Mouse (Mus musculus) limb, embryonic 14.5 days (tissue): ENCODE results near the gene Fry. TPM values are rescaled to one million over a fixed set of nuclear protein-coding genes. Genes with fewer than 3 reads are reported as not detected.

ENCODE experiments used
- ATAC-seq: fragments of 200-750 bp; cut with Nextera tagmentation; 2 replicates; pipeline ENCODE4 v1.8.0; 2017; ENCODE audit warnings: low read depth, moderate number of reproducible peaks, moderate TSS enrichment; ENCODE audit not compliant: low FRiP score
- DNase-seq: peaks from one replicate; pipeline ENCODE4 v3.0.0-alpha.2; 2015; ENCODE audit warnings: low spot score
- H3K27ac ChIP-seq: fragments of 300-500 bp; sonication (generic); replicated peaks from 2 replicates; pipeline ENCODE4 v1.5.1; 2014; ENCODE audit warnings: low read depth, mild to moderate bottlenecking, low read length, moderate library complexity, mixed read lengths
- H3K27me3 ChIP-seq: fragments of 300-500 bp; sonication (generic); 2 replicates; pipeline ENCODE4 v1.6.1; 2014; ENCODE audit warnings: low read length, mixed read lengths; ENCODE audit not compliant: control insufficient read depth, insufficient read depth
- H3K36me3 ChIP-seq: fragments of 300-500 bp; sonication (generic); 2 replicates; pipeline ENCODE4 v1.6.1; 2014; ENCODE audit warnings: mild to moderate bottlenecking, low read length, moderate library complexity, mixed read lengths; ENCODE audit not compliant: control insufficient read depth, insufficient read depth
- H3K4me1 ChIP-seq: fragments of 300-500 bp; sonication (generic); 2 replicates; pipeline ENCODE4 v1.6.1; 2014; ENCODE audit warnings: antibody characterized with exemption, low read length, mixed read lengths; ENCODE audit not compliant: control insufficient read depth, insufficient read depth
- H3K4me2 ChIP-seq: fragments of 300-500 bp; sonication (generic); replicated peaks from 2 replicates; pipeline ENCODE4 v1.6.1; 2014; ENCODE audit warnings: low read depth, mild to moderate bottlenecking, low read length, moderate library complexity; ENCODE audit not compliant: severe bottlenecking
- H3K4me3 ChIP-seq: fragments of 300-500 bp; sonication (generic); replicated peaks from 2 replicates; pipeline ENCODE4 v1.5.1; 2014; ENCODE audit warnings: low read length
- H3K9ac ChIP-seq: fragments of 300-500 bp; sonication (generic); 2 replicates; pipeline ENCODE4 v1.6.1; 2014; ENCODE audit warnings: mild to moderate bottlenecking, low read depth, low read length, moderate library complexity; ENCODE audit not compliant: severe bottlenecking
- H3K9me3 ChIP-seq: fragments of 300-500 bp; sonication (generic); 2 replicates; pipeline ENCODE4 v1.6.1; 2016; ENCODE audit warnings: low read length; ENCODE audit not compliant: control insufficient read depth
- POLR2A ChIP-seq: fragments of 200-500 bp; IDR thresholded peaks from 2 replicates; pipeline ENCODE4 v1.8.0; 2012; ENCODE audit warnings: inconsistent platforms, mild to moderate bottlenecking, moderate library complexity, borderline replicate concordance; ENCODE audit not compliant: insufficient read depth, insufficient read length; ENCODE audit errors: extremely low read depth
- WGBS: fragments of 180-500 bp; shearing (Covaris S2); extraction: QIAGEN DNeasy Blood & Tissue Kit; methylation state at CpG from one replicate; pipeline ENCODE4 v1.1.7; 2014; 5-methylcytosine and 5-hydroxymethylcytosine counted together
- polyA plus RNA-seq, 2 experiments: library from polyadenylated mRNA; depleted of rRNA in 1 of 2; stranded (reverse) in 1 of 2; unstranded in 1 of 2; fragments of >200 nt; fragmentation: Nextera tagmentation in 1 of 2; extraction: Ambion mirVana in 1 of 2; gene quantifications; 2 replicates each; pipeline versions ENCODE4 v1.2.1 to v1.2.3; 2012 to 2014

The Fry gene
- polyA plus RNA-seq, 2 experiments, result 10.0 to 13.5 TPM

- TF ChIP-seq POLR2A, result no peak
- H3K9ac ChIP-seq, result no peak overlapping the region
- DNase-seq, result no peak
- no peak overlapping the region for H3K27ac ChIP-seq
- 42% methylated on average over 5 of the region's 5 CpGs for WGBS
- H3K4me3 ChIP-seq, result no peak overlapping the region
- no peaks in the 10 kb centered on the region for H3K27me3 ChIP-seq
- H3K36me3 ChIP-seq, result no peaks in the 10 kb centered on the region
- H3K9me3 ChIP-seq, result no peaks in the 10 kb centered on the region
- H3K4me1 ChIP-seq, result 0 out of 2 replicates have a peak, but pooled peaks cover 6% of the 10 kb centered on the region
- H3K4me2 ChIP-seq, result no peak overlapping the region
- ATAC-seq, result no peak
Observed at GRCm38 (mm10) chr5:150159151-150159550, 40.7 kb downstream of the Fry start.

- no peak overlapping the region for H3K4me2 ChIP-seq
- TF ChIP-seq POLR2A, result no peak
- no peaks in the 10 kb centered on the region for H3K36me3 ChIP-seq
- DNase-seq, result no peak
- no peak for ATAC-seq
- 81% methylated on average over 6 of the region's 6 CpGs for WGBS
- 0 out of 2 replicates have a peak, but pooled peaks cover 6% of the 10 kb centered on the region for H3K4me1 ChIP-seq
- no peaks in the 10 kb centered on the region for H3K27me3 ChIP-seq
- H3K4me3 ChIP-seq, result no peak overlapping the region
- no peaks in the 10 kb centered on the region for H3K9me3 ChIP-seq
- no peak overlapping the region for H3K9ac ChIP-seq
- no peak overlapping the region for H3K27ac ChIP-seq
Observed at GRCm38 (mm10) chr5:150161193-150161592, 42.7 kb downstream of the Fry start.

DNA sequence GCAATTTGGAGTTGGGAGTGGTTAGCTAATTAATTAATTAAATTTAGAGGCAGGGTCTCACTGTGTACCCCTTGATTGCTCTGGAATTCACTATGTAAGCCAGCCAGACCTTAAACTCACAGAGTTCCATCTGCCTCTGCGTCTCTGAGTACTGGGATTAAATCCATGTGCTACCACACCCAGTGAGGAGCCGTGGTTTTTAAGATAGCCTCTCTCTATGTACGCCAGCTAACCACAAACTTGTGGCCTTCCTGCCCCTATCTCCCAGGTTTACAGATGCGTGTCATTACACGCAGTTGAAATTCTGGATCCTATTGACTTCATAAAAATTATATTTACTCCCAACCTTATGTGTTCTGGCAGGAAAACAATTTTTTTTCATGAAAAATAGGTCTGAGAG lies 43.5 kb downstream of the Fry start:
- no peaks in the 10 kb centered on the region for H3K9me3 ChIP-seq
- no peak overlapping the region for H3K4me3 ChIP-seq
- TF ChIP-seq POLR2A, result no peak
- H3K9ac ChIP-seq, result no peak overlapping the region
- no peak overlapping the region for H3K27ac ChIP-seq
- H3K36me3 ChIP-seq, result no peaks in the 10 kb centered on the region
- no peaks in the 10 kb centered on the region for H3K27me3 ChIP-seq
- DNase-seq, result no peak
- WGBS, result 56% methylated on average over 5 of the region's 5 CpGs
- 0 out of 2 replicates have a peak, but pooled peaks cover 6% of the 10 kb centered on the region for H3K4me1 ChIP-seq
- no peak for ATAC-seq
- H3K4me2 ChIP-seq, result no peak overlapping the region

GRCm38 (mm10) chr5:150164671-150165070 lies 46.2 kb downstream of the Fry start:
- Histone ChIP-seq H3K36me3 (no peaks in the 10 kb centered on the region), H3K9me3 (no peaks in the 10 kb centered on the region), H3K27ac (no peak overlapping the region), H3K4me3 (no peak overlapping the region), H3K27me3 (no peaks in the 10 kb centered on the region), H3K4me1 (0 out of 2 replicates have a peak, but pooled peaks cover under 1% of the 10 kb centered on the region), H3K9ac (no peak overlapping the region), H3K4me2 (no peak overlapping the region)
- ATAC-seq (no peak), DNase-seq (no peak)
- TF ChIP-seq POLR2A, result no peak
- whole genome bisulfite sequencing, result 93% methylated on average over 3 of the region's 3 CpGs

- Histone ChIP-seq H3K36me3 (no peaks in the 10 kb centered on the region), H3K9me3 (no peaks in the 10 kb centered on the region), H3K4me2 (no peak overlapping the region), H3K27me3 (no peaks in the 10 kb centered on the region), H3K4me1 (no peaks in the 10 kb centered on the region), H3K4me3 (no peak overlapping the region), H3K9ac (no peak overlapping the region), H3K27ac (no peak overlapping the region)
- WGBS, result 80% methylated on average over 5 of the region's 5 CpGs
- ATAC-seq, result no peak
- no peak for TF ChIP-seq POLR2A
- no peak for DNase-seq
Observed at GRCm38 (mm10) chr5:150166811-150167210, 48.4 kb downstream of the Fry start.

DNA sequence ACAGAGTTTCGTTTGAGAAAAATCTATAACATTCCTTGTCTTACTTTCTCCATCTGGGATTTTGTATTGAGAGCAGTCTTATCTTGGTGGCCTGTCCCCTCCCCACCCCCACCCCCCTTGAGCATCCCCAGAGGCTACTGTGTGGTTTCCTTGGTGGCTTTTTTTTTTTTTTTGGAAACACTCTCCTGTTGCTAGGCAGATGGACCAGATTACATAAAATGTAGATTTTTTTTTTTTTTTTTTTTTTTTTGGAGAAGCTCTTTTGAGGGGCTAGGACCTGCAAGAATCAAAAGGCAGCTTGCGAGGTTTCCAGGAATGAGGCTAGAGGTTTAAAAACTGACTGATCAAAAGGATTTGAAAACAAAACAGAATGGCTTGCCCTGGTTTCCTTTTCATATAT lies 48.8 kb downstream of the Fry start:
- WGBS, result 57% methylated on average over 2 of the region's 2 CpGs
- Histone ChIP-seq H3K27me3 (no peaks in the 10 kb centered on the region), H3K27ac (no peak overlapping the region), H3K36me3 (no peaks in the 10 kb centered on the region), H3K9me3 (no peaks in the 10 kb centered on the region), H3K4me2 (no peak overlapping the region), H3K9ac (no peak overlapping the region), H3K4me3 (no peak overlapping the region), H3K4me1 (no peaks in the 10 kb centered on the region)
- no peak for TF ChIP-seq POLR2A
- DNase-seq, result no peak
- no peak for ATAC-seq
